Mouse (Mus musculus) liver, adult 2 months (tissue): ENCODE results near the gene Sdr9c7.

Experiments used
- CTCF ChIP-seq: fragments of 200-500 bp; IDR thresholded peaks from 2 replicates; pipeline ENCODE4 v1.5.1; 2011; ENCODE audit warnings: low read depth, low read length, control low read depth
- POLR2A ChIP-seq: fragments of 200-500 bp; IDR thresholded peaks from 2 replicates; pipeline ENCODE4 v1.6.1; 2011; ENCODE audit warnings: low read length, control low read depth; ENCODE audit not compliant: insufficient read depth; ENCODE audit errors: extremely low read depth

GRCm38 (mm10) chr10:127879155-127879688, 19.1 kb upstream of the Sdr9c7 start:
- TF ChIP-seq CTCF (no peak), POLR2A (peak; percentile 71; the same call in 1 of the 2 replicates)
